Mouse (Mus musculus) frontal cortex, postnatal 25 days (tissue): ENCODE measurements around the gene Zbtb22.
"Not testable (repeated sequence)": the region's sequence is repeated elsewhere in the genome, so short reads cannot be mapped to it uniquely, and the experiment has no call there.

Experiments
- DNase-seq, 2 experiments: peaks; one replicate each; pipeline ENCODE4 v3.0.0; 2022; ENCODE audit warnings: low spot score in 2 of 2

Gene Zbtb22

GRCm38 (mm10) chr17:33941381-33941780 lies 25.7 kb downstream of the Zbtb22 start:
- DNase-seq: no peak

- no peak for DNase-seq
Observed at GRCm38 (mm10) chr17:33943454-33943853, 27.8 kb downstream of the Zbtb22 start.

- DNase-seq: no peak
Observed at GRCm38 (mm10) chr17:33947430-33948089, 31.9 kb downstream of the Zbtb22 start.

GRCm38 (mm10) chr17:33948090-33948904 lies 32.6 kb downstream of the Zbtb22 start:
- DNase-seq: no peak

GRCm38 (mm10) chr17:33948905-33949537 lies 33.3 kb downstream of the Zbtb22 start:
- DNase-seq: no peak

GRCm38 (mm10) chr17:33950131-33950625 lies 34.5 kb downstream of the Zbtb22 start:
- DNase-seq: no peak

GRCm38 (mm10) chr17:33951021-33951946 lies 35.6 kb downstream of the Zbtb22 start, which contains the start of gene B3galt4:
B3galt4 (minus strand) TSS chr17:33951488.
- peak; percentile 57 to 66 for DNase-seq

GRCm38 (mm10) chr17:33952015-33952414 lies 36.3 kb downstream of the Zbtb22 start:
- not testable (repeated sequence) for DNase-seq

GRCm38 (mm10) chr17:33952879-33953278 lies 37.2 kb downstream of the Zbtb22 start:
- DNase-seq: no peak

- no peak for DNase-seq
Observed at GRCm38 (mm10) chr17:33953310-33953709, 37.6 kb downstream of the Zbtb22 start.

- no peak for DNase-seq
Observed at GRCm38 (mm10) chr17:33953961-33954565, 38.4 kb downstream of the Zbtb22 start.

GRCm38 (mm10) chr17:33954646-33955554 lies 39.2 kb downstream of the Zbtb22 start:
- peak in 1 of 2 experiments; percentile 37 for DNase-seq

- peak; percentile 87 to 95 for DNase-seq
Observed at GRCm38 (mm10) chr17:33955555-33956214, 40.0 kb downstream of the Zbtb22 start, which contains the start of the genes Vps52 and Rps18. Vps52 (plus strand) TSS chr17:33955812. Rps18 (minus strand) TSS chr17:33956001.

- DNase-seq: no peak
Observed at GRCm38 (mm10) chr17:33956336-33956735, 40.6 kb downstream of the Zbtb22 start.

- no peak for DNase-seq
Observed at GRCm38 (mm10) chr17:33957493-33957892, 41.8 kb downstream of the Zbtb22 start.

GRCm38 (mm10) chr17:33958451-33958850 lies 42.7 kb downstream of the Zbtb22 start:
- DNase-seq: no peak

GRCm38 (mm10) chr17:33959135-33959534 lies 43.4 kb downstream of the Zbtb22 start:
- DNase-seq: no peak

GRCm38 (mm10) chr17:33959948-33960347 lies 44.2 kb downstream of the Zbtb22 start:
- no peak for DNase-seq

- no peak for DNase-seq
Observed at GRCm38 (mm10) chr17:33962876-33963275, 47.2 kb downstream of the Zbtb22 start.
